In the genomic region with DNA sequence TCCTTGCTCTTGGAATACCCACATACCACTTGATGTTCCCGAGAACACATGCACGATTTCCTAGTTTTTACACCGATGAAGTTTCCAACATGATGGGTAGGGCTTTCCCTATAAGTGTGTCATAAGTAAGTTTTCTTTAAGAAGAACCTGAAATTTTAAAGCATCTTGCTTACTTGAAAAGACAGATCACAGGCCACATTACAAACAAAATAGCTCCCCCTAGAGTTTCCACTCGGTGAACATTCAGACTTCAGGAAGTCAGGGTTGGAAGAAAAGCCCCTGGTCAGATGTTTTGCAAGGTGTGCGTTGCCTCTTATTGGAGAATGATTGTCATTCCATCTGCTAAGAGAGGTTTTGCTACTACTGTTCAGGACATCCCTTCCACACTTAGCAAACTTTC, we compare ENCODE assay signal across 8 mouse cellular contexts.
DNase-seq lines count a peak whose midpoint lies in the region; ATAC-seq and TF ChIP-seq lines count a peak whose summit lies in the region.

No protein-coding gene starts in this region.

- H3K4me1 ChIP-seq in hindbrain, embryonic 11.5 days (replicated peaks; ENCODE audit: control insufficient read depth, insufficient read depth, low read length), result peaks cover 3% of the 10 kb centered on the region
- H3K4me1 ChIP-seq in hindbrain, embryonic 16.5 days (ENCODE audit: control insufficient read depth, insufficient read depth, low read depth, low read length), result peaks cover 8% of the 10 kb centered on the region
- peaks cover 7% of the 10 kb centered on the region for H3K4me1 ChIP-seq in kidney, postnatal 0 days (replicated peaks; ENCODE audit: insufficient read depth, low read length)

- no peak overlapping the region for H3K27ac ChIP-seq in hindbrain, embryonic 11.5 days (ENCODE audit: low read depth, low read length)
- no peak overlapping the region for H3K27ac ChIP-seq in hindbrain, embryonic 16.5 days (ENCODE audit: low read depth, low read length)
- no peak overlapping the region for H3K27ac ChIP-seq in kidney, postnatal 0 days

- no peak overlapping the region for H3K4me2 ChIP-seq in hindbrain, embryonic 11.5 days (replicated peaks; ENCODE audit: low read depth, low read length)
- no peak overlapping the region for H3K4me2 ChIP-seq in hindbrain, embryonic 16.5 days (ENCODE audit: low read length)
- peak overlapping the region; percentile 21 for H3K4me2 ChIP-seq in kidney, postnatal 0 days (ENCODE audit: low read length)

- H3K36me3 ChIP-seq in hindbrain, embryonic 11.5 days (ENCODE audit: control insufficient read depth, insufficient read depth, low read length), result no peaks in the 10 kb centered on the region
- no peaks in the 10 kb centered on the region for H3K36me3 ChIP-seq in hindbrain, embryonic 16.5 days (ENCODE audit: control insufficient read depth, insufficient read depth, low read length)
- no peaks in the 10 kb centered on the region for H3K36me3 ChIP-seq in kidney, postnatal 0 days (ENCODE audit: insufficient read depth, low read length)

- WGBS in hindbrain, embryonic 11.5 days, result 72% methylated on average over 5 of the region's 5 CpGs
- 65% methylated on average over 5 of the region's 5 CpGs for WGBS in hindbrain, embryonic 16.5 days
- WGBS in kidney, postnatal 0 days, result 49% methylated on average over 5 of the region's 5 CpGs

- DNase-seq in hindbrain, embryonic 11.5 days (ENCODE audit: low spot score), result peak; percentile 41
- DNase-seq in 3T3-L1 (ENCODE audit: low read depth, low spot score) (peak; percentile 70), R1 (ENCODE audit: low read depth, low spot score) (peak; percentile 64)
- peak; percentile 88 for DNase-seq in kidney, postnatal 0 days (ENCODE audit: low spot score)
- no peak for DNase-seq in urinary bladder, postnatal 4 days (ENCODE audit: low spot score in 2 of 2)
- no peak for DNase-seq in gastrocnemius, postnatal 14 days

- intact Hi-C loops in gastrocnemius, postnatal 14 days (cut with DNase I; ENCODE audit: low total_unique reads), result loop anchor here (5.0 kb wide), 1 partner anchor 503 kb away; a partner anchor contains a TSS

- no peaks in the 10 kb centered on the region for H3K27me3 ChIP-seq in hindbrain, embryonic 11.5 days (ENCODE audit: control insufficient read depth, insufficient read depth, low read length)
- H3K27me3 ChIP-seq in hindbrain, embryonic 16.5 days (replicated peaks; ENCODE audit: control insufficient read depth, insufficient read depth, low read length), result no peaks in the 10 kb centered on the region
- H3K27me3 ChIP-seq in kidney, postnatal 0 days (ENCODE audit: insufficient read depth, low read length), result no peaks in the 10 kb centered on the region

- ATAC-seq in hindbrain, embryonic 11.5 days (ENCODE audit: low FRiP score), result no peak
- ATAC-seq in hindbrain, embryonic 16.5 days, result no peak
- no peak for ATAC-seq in kidney, postnatal 0 days (replicated peaks; ENCODE audit: low FRiP score, low read depth)
- ATAC-seq in erythroblast, adult 5-6 weeks (replicated peaks; ENCODE audit: low FRiP score, poor library complexity, severe bottlenecking), result no peak

- peak; percentile 76 for TF ChIP-seq CTCF in kidney, postnatal 0 days (IDR thresholded peaks at IDR 0.05; ENCODE audit: low read depth)

- H3K9me3 ChIP-seq in hindbrain, embryonic 11.5 days (ENCODE audit: control insufficient read depth, low read length), result no peaks in the 10 kb centered on the region
- H3K9me3 ChIP-seq in hindbrain, embryonic 16.5 days (ENCODE audit: control insufficient read depth, low read length), result no peaks in the 10 kb centered on the region
- no peaks in the 10 kb centered on the region for H3K9me3 ChIP-seq in kidney, postnatal 0 days (replicated peaks; ENCODE audit: low read length)

- H3K4me3 ChIP-seq in hindbrain, embryonic 11.5 days (ENCODE audit: low read depth, low read length), result no peak overlapping the region
- no peak overlapping the region for H3K4me3 ChIP-seq in hindbrain, embryonic 16.5 days (ENCODE audit: low read length)
- H3K4me3 ChIP-seq in kidney, postnatal 0 days (replicated peaks; ENCODE audit: low read depth, low read length), result 0 out of 2 replicates have a peak overlapping the region, but pooled peaks have one; percentile 2

- H3K9ac ChIP-seq in hindbrain, embryonic 11.5 days (ENCODE audit: low read depth, low read length), result no peak overlapping the region
- H3K9ac ChIP-seq in hindbrain, embryonic 16.5 days (ENCODE audit: low read depth, low read length), result no peak overlapping the region
- H3K9ac ChIP-seq in kidney, postnatal 0 days (ENCODE audit: low read depth, low read length), result no peak overlapping the region

Comparison
In these comparisons a context has a peak if more than half of its experiments do, and no peak if none do; other contexts are left out.
1. DNase-seq: peak in hindbrain, embryonic 11.5 days (single experiment), 3T3-L1 (single experiment), R1 (single experiment) and kidney, postnatal 0 days (single experiment); none in urinary bladder, postnatal 4 days (0 of 2) and gastrocnemius, postnatal 14 days (single experiment).